Mouse (Mus musculus) cortical plate, adult 2 months (tissue): Measurements from ENCODE around the gene Vmp1. TPM values are rescaled to one million over a fixed set of nuclear protein-coding genes. Genes with fewer than 3 reads are reported as not detected.

ENCODE experiments used
- H3K27ac ChIP-seq: fragments of 200-500 bp; 2 replicates; pipeline ENCODE4 v1.5.1; 2012; ENCODE audit warnings: low read length, control low read depth, inconsistent platforms; ENCODE audit not compliant: insufficient read depth
- H3K4me1 ChIP-seq: fragments of 200-500 bp; 2 replicates; pipeline ENCODE4 v1.6.1; 2011; ENCODE audit warnings: low read length; ENCODE audit not compliant: control insufficient read depth, insufficient read depth
- H3K4me3 ChIP-seq: fragments of 200-500 bp; 2 replicates; pipeline ENCODE4 v1.5.1; 2011; ENCODE audit warnings: mild to moderate bottlenecking, low read length, control low read depth; ENCODE audit not compliant: insufficient read depth
- CTCF ChIP-seq: fragments of 200-500 bp; IDR thresholded peaks from 2 replicates; pipeline ENCODE4 v1.5.1; 2011; ENCODE audit warnings: mild to moderate bottlenecking, control low read depth, low read length; ENCODE audit not compliant: insufficient read depth; ENCODE audit errors: extremely low read depth
- POLR2A ChIP-seq: fragments of 200-500 bp; IDR thresholded peaks from 2 replicates; pipeline ENCODE4 v1.6.1; 2011; ENCODE audit warnings: mild to moderate bottlenecking, low read length, control low read depth; ENCODE audit not compliant: insufficient read depth; ENCODE audit errors: extremely low read depth
- polyA plus RNA-seq: library from polyadenylated mRNA; depleted of rRNA; stranded (reverse); fragments of >200 nt; gene quantifications from 2 replicates; pipeline ENCODE4 v1.2.3, GENCODE M21; 2012

Gene Vmp1
- polyA plus RNA-seq, 1 experiment: 131 TPM

GRCm38 (mm10) chr11:86647706-86648447 is 35.8 kb downstream of the Vmp1 start:
- no peak overlapping the region for H3K4me3 ChIP-seq
- no peaks in the 10 kb centered on the region; the same call in none of the 2 replicates for H3K4me1 ChIP-seq
- no peak overlapping the region for H3K27ac ChIP-seq
- TF ChIP-seq CTCF: no peak
- no peak for TF ChIP-seq POLR2A

- H3K4me3 ChIP-seq: no peak overlapping the region
- no peaks in the 10 kb centered on the region; the same call in none of the 2 replicates for H3K4me1 ChIP-seq
- H3K27ac ChIP-seq: no peak overlapping the region
- TF ChIP-seq CTCF (no peak), POLR2A (no peak)
These were observed 36.7 kb downstream of the Vmp1 start for GRCm38 (mm10) chr11:86646885-86647459.

DNA sequence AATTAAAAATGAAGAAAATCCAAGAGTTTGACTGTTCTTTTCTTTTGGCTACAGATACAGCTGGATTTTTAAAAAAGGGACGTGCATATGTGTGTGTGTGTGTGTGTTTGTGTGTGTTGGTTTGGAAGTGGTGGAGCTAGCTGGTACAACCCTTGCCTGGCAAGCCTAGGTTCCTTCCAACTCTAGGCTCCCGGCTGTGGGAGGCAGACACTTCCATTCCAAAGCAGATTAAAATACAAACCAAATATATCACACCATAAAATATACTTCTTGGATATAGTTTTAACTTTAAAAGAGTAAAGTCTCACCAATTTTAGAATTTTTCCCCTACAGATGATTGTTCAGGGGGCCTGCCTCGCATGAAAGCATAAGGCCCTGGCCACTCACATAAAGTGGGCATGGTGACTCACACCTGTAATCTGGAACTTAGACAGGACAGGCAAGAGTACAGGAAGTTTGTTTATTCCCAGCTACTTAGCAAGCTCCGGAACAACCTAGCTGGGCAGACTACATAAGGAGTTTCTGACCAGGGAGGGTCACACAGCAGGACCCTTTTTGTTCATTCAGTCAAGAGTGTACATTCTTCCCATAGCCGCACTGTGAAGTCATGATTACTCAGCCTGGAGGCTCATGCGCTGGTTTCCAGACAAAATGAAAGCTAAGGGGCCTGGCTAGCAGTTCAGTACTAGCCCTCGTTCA is 37.4 kb downstream of the Vmp1 start:
- TF ChIP-seq CTCF: no peak
- no peak for TF ChIP-seq POLR2A
- H3K4me3 ChIP-seq: no peak overlapping the region
- no peak overlapping the region for H3K27ac ChIP-seq
- no peaks in the 10 kb centered on the region; the same call in none of the 2 replicates for H3K4me1 ChIP-seq

- TF ChIP-seq POLR2A (no peak), CTCF (no peak)
- Histone ChIP-seq H3K4me3 (no peak overlapping the region), H3K4me1 (no peaks in the 10 kb centered on the region; the same call in none of the 2 replicates), H3K27ac (no peak overlapping the region)
These were observed 39.1 kb downstream of the Vmp1 start for GRCm38 (mm10) chr11:86644553-86644952.

DNA sequence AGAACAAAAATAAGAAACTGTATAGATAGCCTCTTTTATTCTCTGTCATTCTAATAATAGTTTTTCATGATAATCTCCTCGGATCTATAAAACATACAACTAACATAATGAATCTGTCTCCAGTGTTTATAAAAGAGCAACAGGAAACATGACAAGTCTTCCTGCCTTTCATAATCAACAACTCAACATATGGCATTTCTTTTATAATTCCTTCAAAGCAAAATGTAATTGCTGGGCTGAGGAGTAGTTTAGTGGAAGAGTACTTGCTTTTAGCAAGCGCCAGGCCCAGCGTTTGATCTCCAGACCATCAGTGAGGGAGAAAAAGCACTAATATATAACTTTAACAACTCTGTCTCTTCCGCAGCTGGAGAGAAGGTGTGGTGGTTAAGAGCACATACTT is 41.9 kb downstream of the Vmp1 start:
- no peak overlapping the region for H3K4me3 ChIP-seq
- H3K27ac ChIP-seq: no peak overlapping the region
- H3K4me1 ChIP-seq: no peaks in the 10 kb centered on the region; the same call in 1 of the 2 replicates
- TF ChIP-seq POLR2A: no peak
- TF ChIP-seq CTCF: no peak

GRCm38 (mm10) chr11:86637697-86638096 is 45.9 kb downstream of the Vmp1 start:
- no peak overlapping the region for H3K4me3 ChIP-seq
- H3K4me1 ChIP-seq: no peaks in the 10 kb centered on the region
- H3K27ac ChIP-seq: no peak overlapping the region
- no peak for TF ChIP-seq CTCF

DNA sequence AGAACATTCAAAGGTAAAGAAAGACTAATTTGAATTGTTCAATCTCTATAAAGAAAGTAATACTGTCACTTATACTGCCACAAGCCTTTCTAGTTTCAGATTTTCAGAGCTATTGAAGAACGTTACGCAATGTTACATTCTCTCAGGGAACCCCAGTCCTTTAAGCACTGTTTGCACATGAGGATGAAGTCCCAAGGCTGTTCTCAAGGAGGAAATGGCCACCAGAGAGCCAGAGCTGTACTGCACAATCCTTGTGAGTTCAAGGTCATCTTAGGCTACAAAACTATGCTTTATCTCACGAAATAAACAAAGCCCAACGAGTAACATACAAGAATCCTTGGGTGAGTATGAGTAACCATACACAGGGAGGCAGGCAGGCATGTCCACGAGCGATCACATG is 49.2 kb downstream of the Vmp1 start:
- TF ChIP-seq POLR2A (no peak), CTCF (no peak)
- Histone ChIP-seq H3K4me3 (no peak overlapping the region), H3K27ac (no peak overlapping the region), H3K4me1 (no peaks in the 10 kb centered on the region)

DNA sequence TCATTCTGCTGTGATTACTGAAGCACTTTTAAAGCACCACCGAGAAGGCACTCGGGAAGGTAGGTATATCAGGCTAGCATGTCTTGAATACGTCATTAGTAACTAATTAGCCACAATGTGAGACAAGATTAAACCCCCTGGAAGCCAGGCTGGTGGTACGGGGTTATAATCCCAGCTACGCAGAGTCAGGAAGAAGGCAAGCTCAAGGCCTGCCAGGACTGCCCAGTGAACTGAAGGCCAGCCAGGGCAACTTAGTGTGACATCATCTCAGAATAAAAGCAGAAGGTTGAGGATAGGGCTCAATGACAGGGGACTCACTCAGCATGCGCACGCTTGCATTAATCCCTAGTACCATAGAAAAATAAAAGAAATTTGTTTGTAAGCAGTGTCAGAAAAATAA is 53.7 kb downstream of the Vmp1 start:
- H3K4me3 ChIP-seq: no peak overlapping the region
- no peak for TF ChIP-seq CTCF
- no peak for TF ChIP-seq POLR2A
- no peaks in the 10 kb centered on the region for H3K4me1 ChIP-seq
- no peak overlapping the region for H3K27ac ChIP-seq

DNA sequence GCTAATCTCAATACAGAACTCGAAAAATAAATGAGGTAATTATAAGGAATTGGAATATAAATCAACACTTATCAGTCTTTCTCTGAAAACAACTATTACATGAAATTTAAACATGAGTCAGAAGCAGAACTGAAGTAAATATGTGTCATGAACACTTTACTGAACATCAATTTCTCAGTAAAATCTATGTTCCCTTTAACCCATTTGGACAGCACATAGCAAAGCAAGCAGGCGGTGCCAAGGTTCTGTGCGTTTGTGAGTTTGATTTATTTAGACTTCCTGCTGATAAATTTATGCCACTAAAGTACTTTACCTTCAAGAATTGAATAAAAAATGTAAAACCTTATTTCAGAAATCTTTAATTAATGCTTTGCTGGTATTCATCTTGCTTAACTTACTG is 54.2 kb downstream of the Vmp1 start:
- H3K27ac ChIP-seq: no peak overlapping the region
- TF ChIP-seq CTCF (no peak), POLR2A (no peak)
- no peaks in the 10 kb centered on the region for H3K4me1 ChIP-seq
- H3K4me3 ChIP-seq: no peak overlapping the region

DNA sequence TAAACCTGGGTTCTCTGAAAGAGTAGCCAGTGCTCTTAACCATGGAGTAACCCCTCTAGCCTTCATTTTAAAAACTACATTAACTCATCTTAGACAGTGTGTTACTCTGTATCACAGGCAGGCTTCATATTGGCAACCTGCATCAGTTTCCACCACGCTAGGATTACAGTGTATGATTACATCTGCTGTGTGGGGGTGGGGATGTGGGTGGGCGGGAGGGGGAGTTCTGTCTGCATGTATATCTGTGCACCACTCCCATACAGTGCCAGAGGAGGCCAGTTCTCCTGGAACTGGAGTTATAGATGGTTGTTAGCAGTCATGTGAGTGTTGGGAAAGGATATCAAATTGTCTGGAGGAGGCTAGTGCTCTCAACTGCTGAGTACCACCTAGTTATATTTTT is 55.2 kb downstream of the Vmp1 start:
- Histone ChIP-seq H3K4me1 (no peaks in the 10 kb centered on the region), H3K4me3 (no peak overlapping the region), H3K27ac (no peak overlapping the region)
- TF ChIP-seq POLR2A: no peak
- no peak for TF ChIP-seq CTCF

DNA sequence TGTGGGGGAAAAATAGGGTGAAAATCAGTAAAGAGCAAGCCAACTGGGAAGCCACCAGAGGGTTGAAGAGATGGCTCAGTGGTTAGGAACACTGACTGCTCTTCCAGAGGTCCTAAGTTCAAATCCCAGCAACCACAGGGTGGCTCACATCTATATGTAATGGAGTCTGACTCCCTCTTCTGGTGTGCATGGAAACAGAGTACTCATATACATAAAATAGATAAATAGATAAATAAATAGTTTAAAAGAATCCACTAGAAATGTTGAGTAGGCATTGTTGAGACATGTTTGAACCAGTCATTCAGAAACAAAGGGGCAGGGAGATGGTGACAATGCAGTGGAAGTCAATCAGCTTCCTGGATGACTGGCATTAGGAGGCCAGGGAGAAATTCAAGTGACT is 56.0 kb downstream of the Vmp1 start:
- TF ChIP-seq POLR2A: no peak
- TF ChIP-seq CTCF: no peak
- Histone ChIP-seq H3K4me3 (no peak overlapping the region), H3K4me1 (no peaks in the 10 kb centered on the region), H3K27ac (no peak overlapping the region)
